ENCODE assay signal across 9 mouse cellular contexts in the genomic region with DNA sequence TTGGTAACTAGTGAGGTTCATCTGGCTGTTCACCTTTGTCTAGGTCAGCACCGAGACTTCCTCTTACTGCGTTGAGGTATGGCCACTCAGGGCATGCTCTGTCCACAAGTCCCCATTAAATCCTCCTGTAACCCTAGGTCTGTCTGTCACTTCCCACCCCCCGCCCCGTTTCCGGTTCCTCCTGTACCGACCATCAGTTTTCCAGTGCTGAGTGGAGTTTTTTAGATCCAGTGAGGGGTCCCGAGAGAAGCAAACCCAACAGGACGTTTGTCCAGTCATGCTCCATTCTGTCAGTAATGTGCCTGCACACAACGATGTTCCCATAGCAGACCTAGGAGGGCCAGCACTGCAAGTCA. TPM values are rescaled to one million over a fixed set of nuclear protein-coding genes. Genes with fewer than 3 reads are reported as not detected.
DNase-seq lines count a peak whose midpoint lies in the region; ATAC-seq and TF ChIP-seq lines count a peak whose summit lies in the region.
"Had no signal": no experiment of that assay in that cellular context is flagged by ENCODE, and none has a peak within 500 bp of the region (broad histone marks: within the 10 kb centered on the region; RNA-seq: fewer than 3 reads in every experiment).

No protein-coding gene starts in this region.

- peak overlapping the region; percentile 43 for H3K4me2 ChIP-seq in hindbrain, postnatal 0 days (ENCODE audit: low read depth, low read length)
- peak overlapping the region; percentile 54 for H3K4me2 ChIP-seq in midbrain, embryonic 16.5 days (ENCODE audit: low read length)

- H3K9me3 ChIP-seq in hindbrain, postnatal 0 days (ENCODE audit: low read length) = no peaks in the 10 kb centered on the region
- H3K9me3 ChIP-seq in midbrain, embryonic 16.5 days (replicated peaks; ENCODE audit: control insufficient read depth, low read length, poor library complexity, severe bottlenecking) = no peaks in the 10 kb centered on the region
- H3K9me3 ChIP-seq: G1E had no signal

- H3K36me3 ChIP-seq in hindbrain, postnatal 0 days (ENCODE audit: insufficient read depth, low read length) = no peaks in the 10 kb centered on the region
- H3K36me3 ChIP-seq in midbrain, embryonic 16.5 days (ENCODE audit: control insufficient read depth, insufficient read depth, low read length) = peaks cover 6% of the 10 kb centered on the region; the same call in 1 of the 2 replicates
- H3K36me3 ChIP-seq: G1E had no signal

- H3K4me1 ChIP-seq in hindbrain, postnatal 0 days (ENCODE audit: insufficient read depth, low read length) = no peaks in the 10 kb centered on the region
- peaks cover under 1% of the 10 kb centered on the region; the same call in 1 of the 2 replicates for H3K4me1 ChIP-seq in midbrain, embryonic 16.5 days (ENCODE audit: control insufficient read depth, insufficient read depth, low read length)

- peak overlapping the region; percentile 52 for H3K4me3 ChIP-seq in layer of hippocampus, adult 2 months
- H3K4me3 ChIP-seq in hindbrain, postnatal 0 days (ENCODE audit: low read length) = no peak overlapping the region
- peak overlapping the region; percentile 29 for H3K4me3 ChIP-seq in midbrain, embryonic 16.5 days (ENCODE audit: low read depth, low read length)

- H3K9ac ChIP-seq in hindbrain, postnatal 0 days (replicated peaks; ENCODE audit: low read length) = no peak overlapping the region
- peak overlapping the region; percentile 44; the same call in 1 of the 2 replicates for H3K9ac ChIP-seq in midbrain, embryonic 16.5 days (ENCODE audit: low read depth, low read length)

- no peaks in the 10 kb centered on the region for H3K27me3 ChIP-seq in hindbrain, postnatal 0 days (ENCODE audit: insufficient read depth, low read length)
- H3K27me3 ChIP-seq in midbrain, embryonic 16.5 days (ENCODE audit: control insufficient read depth, insufficient read depth, low read depth, low read length) = no peaks in the 10 kb centered on the region

- ATAC-seq in erythroblast, adult 5-6 weeks (replicated peaks; ENCODE audit: low FRiP score, poor library complexity, severe bottlenecking) = 0 out of 2 replicates have a peak, but pooled peaks have one; percentile 7
- ATAC-seq in hindbrain, postnatal 0 days = no peak
- 0 out of 2 replicates have a peak, but pooled peaks have one; percentile 7 for ATAC-seq in midbrain, embryonic 16.5 days
- ATAC-seq in activated CD4-positive, CD25-positive, alpha-beta regulatory T cell, adult 4 months = no peak

- H3K27ac ChIP-seq in layer of hippocampus, adult 2 months = peak overlapping the region; percentile 83
- H3K27ac ChIP-seq in hindbrain, postnatal 0 days = peak overlapping the region; percentile 26; the same call in 1 of the 2 replicates
- H3K27ac ChIP-seq in midbrain, embryonic 16.5 days (ENCODE audit: low read length) = peak overlapping the region; percentile 60; the same call in 1 of the 2 replicates

- no peak for DNase-seq in layer of hippocampus, adult 2 months (ENCODE audit: low spot score in 2 of 2)
- DNase-seq in layer of hippocampus, adult 11-12 months (ENCODE audit: low spot score) = no peak
- DNase-seq in hindbrain, postnatal 0 days (ENCODE audit: low spot score) = no peak
- DNase-seq in urinary bladder, adult 18-20 months (ENCODE audit: low spot score in 2 of 2) = no peak
- DNase-seq in cerebellum, adult 11-12 months = no peak

- no peak for TF ChIP-seq CTCF in layer of hippocampus, adult 2 months (conservative IDR thresholded peaks at IDR 0.05)
- no peak for TF ChIP-seq CTCF in hindbrain, postnatal 0 days (IDR thresholded peaks at IDR 0.05; ENCODE audit: low read depth)

- WGBS in hindbrain, postnatal 0 days = 67% methylated on average over 9 of the region's 9 CpGs
- WGBS in midbrain, embryonic 16.5 days = 65% methylated on average over 9 of the region's 9 CpGs

RNA-seq across cellular contexts. Expression of a gene that starts 9.5 kb away (rescaled TPM):
- 100 to 1,000 TPM; 323 to 324 TPM for total RNA-seq in layer of hippocampus, adult 2 months (2021)
- total RNA-seq in erythroblast, adult 5-6 weeks (2015; ENCODE audit: low replicate concordance) = 4.6 and 10.6 TPM in 2 replicates
- total RNA-seq in erythroblast, adult 5-6 weeks (2017; ENCODE audit: low replicate concordance) = 5.5 and 7.1 TPM in 2 replicates
- 223 and 230 TPM in 2 replicates for total RNA-seq in hindbrain, postnatal 0 days (2014; rRNA removed)
- 123 and 128 TPM in 2 replicates for polyA plus RNA-seq in hindbrain, postnatal 0 days (2015; fragmentation: Nextera tagmentation; extraction: Ambion mirVana)
- polyA plus RNA-seq in midbrain, embryonic 16.5 days (2015; fragmentation: Nextera tagmentation; extraction: Ambion mirVana) = 102 and 120 TPM in 2 replicates
- polyA plus RNA-seq in activated CD4-positive, CD25-positive, alpha-beta regulatory T cell, adult 4 months (2017; shearing (Covaris generic)) = 10 to 100 TPM in 1 of 2 experiments, 1 to 10 TPM in 1; 5.9 to 11.6 TPM

RNA-seq across cellular contexts. Expression of a gene that starts 29.8 kb away (rescaled TPM):
- total RNA-seq in layer of hippocampus, adult 2 months (2021) = 1 to 10 TPM; 2.8 to 4.1 TPM
- not detected in 2 replicates for total RNA-seq in erythroblast, adult 5-6 weeks (2015; ENCODE audit: low replicate concordance)
- 0.56 and 1.5 TPM in 2 replicates for total RNA-seq in erythroblast, adult 5-6 weeks (2017; ENCODE audit: low replicate concordance)
- total RNA-seq in hindbrain, postnatal 0 days (2014; rRNA removed) = 11.5 and 12.5 TPM in 2 replicates
- 9.7 and 10.3 TPM in 2 replicates for polyA plus RNA-seq in hindbrain, postnatal 0 days (2015; fragmentation: Nextera tagmentation; extraction: Ambion mirVana)
- polyA plus RNA-seq in midbrain, embryonic 16.5 days (2015; fragmentation: Nextera tagmentation; extraction: Ambion mirVana) = 18.0 and 20.1 TPM in 2 replicates
- 1 to 10 TPM; 1.0 to 2.0 TPM for polyA plus RNA-seq in activated CD4-positive, CD25-positive, alpha-beta regulatory T cell, adult 4 months (2017; shearing (Covaris generic))
- polyA plus RNA-seq: G1E had no signal

RNA-seq across cellular contexts. Expression of a gene that starts 29.9 kb away (rescaled TPM):
- total RNA-seq in layer of hippocampus, adult 2 months (2021) = 10 to 100 TPM; 44.0 to 44.1 TPM
- 0.38 TPM in 1 of 2 replicates, not detected in the other for total RNA-seq in erythroblast, adult 5-6 weeks (2015; ENCODE audit: low replicate concordance)
- total RNA-seq in erythroblast, adult 5-6 weeks (2017; ENCODE audit: low replicate concordance) = 0.09 and 0.42 TPM in 2 replicates
- 161 and 182 TPM in 2 replicates for total RNA-seq in hindbrain, postnatal 0 days (2014; rRNA removed)
- polyA plus RNA-seq in hindbrain, postnatal 0 days (2015; fragmentation: Nextera tagmentation; extraction: Ambion mirVana) = 42.1 and 43.9 TPM in 2 replicates
- polyA plus RNA-seq in midbrain, embryonic 16.5 days (2015; fragmentation: Nextera tagmentation; extraction: Ambion mirVana) = 47.7 and 56.7 TPM in 2 replicates
- polyA plus RNA-seq in activated CD4-positive, CD25-positive, alpha-beta regulatory T cell, adult 4 months (2017; shearing (Covaris generic)) = under 1 TPM; 0.75 to 0.78 TPM
- polyA plus RNA-seq: G1E had no signal

RNA-seq across cellular contexts. Expression of a gene that starts 41.7 kb away (rescaled TPM):
- total RNA-seq in layer of hippocampus, adult 2 months (2021) = 10 to 100 TPM; 90.8 to 92.2 TPM
- total RNA-seq in erythroblast, adult 5-6 weeks (2015; ENCODE audit: low replicate concordance) = 71.5 and 81.1 TPM in 2 replicates
- 44.6 and 45.7 TPM in 2 replicates for total RNA-seq in erythroblast, adult 5-6 weeks (2017; ENCODE audit: low replicate concordance)
- 144 and 154 TPM in 2 replicates for total RNA-seq in hindbrain, postnatal 0 days (2014; rRNA removed)
- 248 and 258 TPM in 2 replicates for polyA plus RNA-seq in hindbrain, postnatal 0 days (2015; fragmentation: Nextera tagmentation; extraction: Ambion mirVana)
- polyA plus RNA-seq in midbrain, embryonic 16.5 days (2015; fragmentation: Nextera tagmentation; extraction: Ambion mirVana) = 228 and 237 TPM in 2 replicates
- polyA plus RNA-seq in activated CD4-positive, CD25-positive, alpha-beta regulatory T cell, adult 4 months (2017; shearing (Covaris generic)) = 100 to 1,000 TPM; 170 to 190 TPM

RNA-seq across cellular contexts. Expression of a gene that starts 49.4 kb away (rescaled TPM):
- total RNA-seq in layer of hippocampus, adult 2 months (2021) = 1 to 10 TPM in 1 of 2 experiments, under 1 TPM in 1; 0.77 to 1.0 TPM
- total RNA-seq in erythroblast, adult 5-6 weeks (2015; ENCODE audit: low replicate concordance) = not detected in 2 replicates
- not detected in 2 replicates for total RNA-seq in erythroblast, adult 5-6 weeks (2017; ENCODE audit: low replicate concordance)
- total RNA-seq in hindbrain, postnatal 0 days (2014; rRNA removed) = 1.7 and 1.9 TPM in 2 replicates
- 0.72 and 0.81 TPM in 2 replicates for polyA plus RNA-seq in hindbrain, postnatal 0 days (2015; fragmentation: Nextera tagmentation; extraction: Ambion mirVana)
- 0.29 and 0.38 TPM in 2 replicates for polyA plus RNA-seq in midbrain, embryonic 16.5 days (2015; fragmentation: Nextera tagmentation; extraction: Ambion mirVana)
- polyA plus RNA-seq in activated CD4-positive, CD25-positive, alpha-beta regulatory T cell, adult 4 months (2017; shearing (Covaris generic)) = under 1 TPM in 1 of 2 experiments, not detected in 1; 0.25 TPM
- polyA plus RNA-seq: G1E had no signal

Comparison
In these comparisons a context has a peak if more than half of its experiments do, and no peak if none do; other contexts are left out.
1. H3K27ac ChIP-seq: peak in every context shown above with its lines; median percentile 83 in layer of hippocampus, adult 2 months; 60 in midbrain, embryonic 16.5 days; 26 in hindbrain, postnatal 0 days.
2. ATAC-seq: peak in erythroblast, adult 5-6 weeks (single experiment) and midbrain, embryonic 16.5 days (single experiment); none in hindbrain, postnatal 0 days (single experiment) and activated CD4-positive, CD25-positive, alpha-beta regulatory T cell, adult 4 months (single experiment).
3. RNA of a gene that starts 9.5 kb away (total RNA-seq): 323 to 324 TPM in layer of hippocampus, adult 2 months and 223 to 230 TPM in hindbrain, postnatal 0 days; 4.6 to 10.6 TPM in erythroblast, adult 5-6 weeks; every median in the first group is over 10 times any median in the second.
4. RNA of a gene that starts 29.9 kb away (total RNA-seq): 161 to 182 TPM in hindbrain, postnatal 0 days and 44.0 to 44.1 TPM in layer of hippocampus, adult 2 months; 0.09 to 0.42 TPM in erythroblast, adult 5-6 weeks; every median in the first group is over 10 times any median in the second.